Comparison of ENCODE assay signal across 44 mouse cellular contexts in genomic region chr8:111697655-111698054, GRCm38 (mm10). TPM values are rescaled to one million over a fixed set of nuclear protein-coding genes. Genes with fewer than 3 reads are reported as not detected.
"Had no signal": no experiment of that assay in that cellular context is flagged by ENCODE, and none has a peak within 500 bp of the region (broad histone marks: within the 10 kb centered on the region; RNA-seq: fewer than 3 reads in every experiment).

No protein-coding gene starts in this region.

- H3K27ac ChIP-seq: limb, embryonic 10.5 days; limb, embryonic 12.5 days; limb, embryonic 13.5 days; limb, embryonic 15.5 days; liver, embryonic 12.5 days; liver, embryonic 13.5 days; liver, embryonic 14.5 days; liver, embryonic 15.5 days; lung, embryonic 15.5 days; macrophage; midbrain, embryonic 10.5 days; midbrain, embryonic 12.5 days; midbrain, embryonic 13.5 days; midbrain, embryonic 15.5 days; neural tube, embryonic 12.5 days; neural tube, embryonic 13.5 days had no signal

- H3K9ac ChIP-seq: limb, embryonic 12.5 days; limb, embryonic 13.5 days; limb, embryonic 15.5 days; liver, embryonic 12.5 days; liver, embryonic 13.5 days; liver, embryonic 14.5 days; liver, embryonic 15.5 days; liver, postnatal 0 days; lung, embryonic 14.5 days; lung, embryonic 15.5 days; midbrain, embryonic 12.5 days; midbrain, embryonic 13.5 days; midbrain, embryonic 15.5 days; neural tube, embryonic 12.5 days; neural tube, embryonic 13.5 days had no signal

- H3K27me3 ChIP-seq: limb, embryonic 12.5 days; limb, embryonic 13.5 days; limb, embryonic 15.5 days; liver, embryonic 13.5 days; liver, embryonic 15.5 days; lung, embryonic 15.5 days; midbrain, embryonic 12.5 days; midbrain, embryonic 13.5 days; midbrain, embryonic 15.5 days; neural tube, embryonic 12.5 days; neural tube, embryonic 13.5 days had no signal

- H3K36me3 ChIP-seq: limb, embryonic 10.5 days; limb, embryonic 12.5 days; limb, embryonic 13.5 days; limb, embryonic 15.5 days; liver, embryonic 12.5 days; liver, embryonic 13.5 days; liver, embryonic 15.5 days; lung, embryonic 15.5 days; midbrain, embryonic 10.5 days; midbrain, embryonic 12.5 days; midbrain, embryonic 13.5 days; midbrain, embryonic 15.5 days; neural tube, embryonic 12.5 days; neural tube, embryonic 13.5 days had no signal

- DNase-seq: left cerebral cortex, postnatal 4 days; liver; liver, embryonic 13.5 days; liver, postnatal 0 days; lung, adult 18-20 months; lung, adult 2 months; lung, embryonic 14.5 days; lung, postnatal 10 days; lung, postnatal 14 days; lung, postnatal 36 days; lung, postnatal 4 days; midbrain, embryonic 14.5 days had no signal

- ATAC-seq: liver, embryonic 12.5 days; liver, postnatal 0 days; lung, postnatal 0 days; midbrain, embryonic 13.5 days; midbrain, embryonic 15.5 days; midbrain, embryonic 16.5 days had no signal

- H3K4me2 ChIP-seq: limb, embryonic 12.5 days; limb, embryonic 13.5 days; limb, embryonic 15.5 days; liver, embryonic 11.5 days; liver, embryonic 12.5 days; liver, embryonic 13.5 days; liver, embryonic 15.5 days; lung, embryonic 14.5 days; lung, embryonic 15.5 days; midbrain, embryonic 11.5 days; midbrain, embryonic 12.5 days; midbrain, embryonic 13.5 days; midbrain, embryonic 15.5 days; neural tube, embryonic 12.5 days; neural tube, embryonic 13.5 days had no signal

- H3K9me3 ChIP-seq: limb, embryonic 10.5 days; limb, embryonic 13.5 days; limb, embryonic 15.5 days; liver, embryonic 12.5 days; liver, embryonic 13.5 days; liver, embryonic 15.5 days; lung, embryonic 15.5 days; midbrain, embryonic 10.5 days; midbrain, embryonic 12.5 days; midbrain, embryonic 13.5 days; midbrain, embryonic 15.5 days; neural tube, embryonic 12.5 days; neural tube, embryonic 13.5 days had no signal

- H3K4me3 ChIP-seq: limb, embryonic 10.5 days; limb, embryonic 12.5 days; limb, embryonic 13.5 days; limb, embryonic 15.5 days; liver, embryonic 12.5 days; liver, embryonic 13.5 days; liver, embryonic 15.5 days; lung, embryonic 15.5 days; megakaryocyte, embryonic 14.5 days; midbrain, embryonic 10.5 days; midbrain, embryonic 12.5 days; midbrain, embryonic 13.5 days; midbrain, embryonic 15.5 days; myocyte; neural tube, embryonic 12.5 days; neural tube, embryonic 13.5 days had no signal

- H3K4me1 ChIP-seq: limb, embryonic 13.5 days; limb, embryonic 15.5 days; liver, embryonic 13.5 days; lung, embryonic 15.5 days; midbrain, embryonic 15.5 days; neural tube, embryonic 12.5 days; neural tube, embryonic 13.5 days had no signal

RNA-seq across cellular contexts. Expression of gene Ctrb1, which starts 6.8 kb away (rescaled TPM):
- total RNA-seq: left cerebral cortex, postnatal 14 days; left cerebral cortex, postnatal 25 days; left cerebral cortex, postnatal 36 days; left cerebral cortex, postnatal 4 days; megakaryocyte progenitor cell, adult 5-6 weeks; megakaryocyte, adult 5-6 weeks; megakaryocyte-erythroid progenitor cell, adult 5-6 weeks; midbrain, postnatal 0 days; monocyte, adult 5-6 weeks had no signal
- polyA plus RNA-seq: limb, embryonic 10.5 days; limb, embryonic 11.5 days; limb, embryonic 12.5 days; liver, embryonic 11.5 days; liver, embryonic 12.5 days; lung, embryonic 14.5 days; lung, embryonic 16.5 days; lung, postnatal 0 days; macrophage; midbrain, embryonic 10.5 days; midbrain, embryonic 11.5 days; midbrain, embryonic 12.5 days; midbrain, embryonic 14.5 days; midbrain, embryonic 16.5 days; midbrain, postnatal 0 days; neural tube, embryonic 11.5 days; neural tube, embryonic 12.5 days; neural tube, embryonic 13.5 days had no signal

RNA-seq across cellular contexts. Expression of gene Bcar1, which starts 46.0 kb away (rescaled TPM):
- total RNA-seq: megakaryocyte, adult 5-6 weeks; megakaryocyte-erythroid progenitor cell, adult 5-6 weeks; monocyte, adult 5-6 weeks had no signal
